Mouse (Mus musculus) spleen, adult 2 months (tissue): Measurements from ENCODE around the gene Dedd2.

ENCODE experiments used
- CTCF ChIP-seq: fragments of 200-500 bp; IDR thresholded peaks from 2 replicates; pipeline ENCODE4 v1.5.1; 2011; ENCODE audit warnings: mild to moderate bottlenecking, inconsistent platforms; ENCODE audit not compliant: insufficient read depth, insufficient read length, insufficient replicate concordance; ENCODE audit errors: extremely low read depth
- POLR2A ChIP-seq: fragments of 200-500 bp; IDR thresholded peaks from 2 replicates; pipeline ENCODE4 v1.6.1; 2011; ENCODE audit warnings: low read depth, low read length, inconsistent platforms

DNA sequence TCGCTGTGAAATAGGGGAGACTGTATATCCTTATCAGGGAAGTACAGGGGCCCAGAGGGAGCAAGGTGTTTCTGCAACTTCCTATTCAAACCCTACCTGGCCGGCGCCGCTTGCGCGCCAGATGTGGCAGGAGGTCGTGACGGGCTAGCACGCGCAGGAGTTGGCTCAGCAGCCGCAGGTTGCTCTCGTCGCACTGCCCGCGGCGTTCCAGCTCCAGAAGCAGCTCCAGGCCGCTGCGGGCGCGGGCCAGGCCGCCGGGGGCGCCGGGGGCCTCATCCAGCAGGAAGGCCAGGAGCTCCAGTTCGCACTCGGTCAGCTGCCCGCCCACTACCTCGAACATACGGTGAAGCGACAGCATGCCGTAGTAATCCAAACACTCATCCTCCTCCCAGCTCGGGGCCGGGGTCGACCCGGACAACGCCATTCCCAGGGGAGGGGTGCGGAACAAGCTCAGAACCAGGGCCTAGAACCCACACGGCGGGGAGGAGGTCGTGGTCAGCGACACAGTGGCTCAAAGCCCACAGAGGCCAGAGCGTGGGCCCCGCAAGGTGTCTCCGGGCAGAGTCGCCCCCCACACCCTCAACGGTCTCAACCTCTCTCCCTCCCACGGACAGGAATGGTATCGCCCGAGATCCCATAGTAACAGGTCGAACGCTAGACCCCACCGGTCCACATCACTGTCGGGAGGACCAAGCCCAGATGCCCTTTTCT is 1.6 kb downstream of the Dedd2 start:
- TF ChIP-seq CTCF (no peak), POLR2A (no peak)
